Mouse (Mus musculus): ENCODE results near the gene Golga3. TPM values are rescaled to one million over a fixed set of nuclear protein-coding genes. Genes with fewer than 3 reads are reported as not detected.

Golga3 gene
- polyA plus RNA-seq (2016; fragmentation: Nextera tagmentation; extraction: Ambion mirVana): 22.9 and 25.7 TPM in 2 replicates

- H3K9ac ChIP-seq: peak within 1 kb of the TSS; percentile 86
- peak within 1 kb of the TSS; percentile 72 for H3K27ac ChIP-seq (ENCODE audit: poor library complexity, severe bottlenecking)
- H3K36me3 ChIP-seq: peaks cover 11% of the 10 kb centered on the region
- peak; percentile 99 for ATAC-seq (ENCODE audit: insufficient number of reproducible peaks, low FRiP score)
- H3K4me2 ChIP-seq: peak within 1 kb of the TSS; percentile 86
- peak within 1 kb of the TSS; percentile 70 for H3K4me3 ChIP-seq
- peaks cover 14% of the 10 kb centered on the region for H3K4me1 ChIP-seq (replicated peaks)
- H3K9me3 ChIP-seq (replicated peaks): no peaks in the 10 kb centered on the region
- no peaks in the 10 kb centered on the region for H3K27me3 ChIP-seq (replicated peaks)
- under 1% methylated on average over 40 of the region's 41 CpGs for WGBS
Observed at GRCm38 (mm10) chr5:110176362-110177020, at the start of gene Golga3. Gene Golga3 (plus strand): TSS chr5:110176701.

GRCm38 (mm10) chr5:110135293-110136086 lies 41.0 kb upstream of the Golga3 start, which contains the start of gene Chfr:
Gene Chfr (plus strand): TSS chr5:110135842.
- H3K4me3 ChIP-seq: peak within 1 kb of the TSS; percentile 64
- peak within 1 kb of the TSS; percentile 23; the same call in 1 of the 2 replicates for H3K27ac ChIP-seq (ENCODE audit: poor library complexity, severe bottlenecking)
- no peaks in the 10 kb centered on the region for H3K27me3 ChIP-seq (replicated peaks)
- 4% methylated on average over 46 of the region's 46 CpGs for WGBS
- peak; percentile 100 for ATAC-seq (ENCODE audit: insufficient number of reproducible peaks, low FRiP score)
- H3K36me3 ChIP-seq: peaks cover 27% of the 10 kb centered on the region
- H3K4me2 ChIP-seq: peak within 1 kb of the TSS; percentile 78
- H3K9me3 ChIP-seq (replicated peaks): peaks cover 10% of the 10 kb centered on the region
- H3K4me1 ChIP-seq (replicated peaks): peaks cover 6% of the 10 kb centered on the region; the same call in 1 of the 2 replicates
- H3K9ac ChIP-seq: peak within 1 kb of the TSS; percentile 84

GRCm38 (mm10) chr5:110136087-110136464 lies 40.4 kb upstream of the Golga3 start:
- peaks cover 6% of the 10 kb centered on the region; the same call in 1 of the 2 replicates for H3K4me1 ChIP-seq (replicated peaks)
- WGBS: 5% methylated on average over 18 of the region's 18 CpGs
- H3K4me3 ChIP-seq: peak overlapping the region; percentile 64
- H3K9me3 ChIP-seq (replicated peaks): peaks cover 5% of the 10 kb centered on the region; the same call in 1 of the 2 replicates
- H3K27ac ChIP-seq (ENCODE audit: poor library complexity, severe bottlenecking): peak overlapping the region; percentile 23; the same call in 1 of the 2 replicates
- ATAC-seq (ENCODE audit: insufficient number of reproducible peaks, low FRiP score): no peak; the same call in 1 of the 2 replicates
- H3K4me2 ChIP-seq: peak overlapping the region; percentile 78
- no peaks in the 10 kb centered on the region for H3K27me3 ChIP-seq (replicated peaks)
- peak overlapping the region; percentile 84 for H3K9ac ChIP-seq
- H3K36me3 ChIP-seq: peaks cover 26% of the 10 kb centered on the region

- H3K4me2 ChIP-seq: no peak overlapping the region
- H3K4me1 ChIP-seq (replicated peaks): peaks cover 6% of the 10 kb centered on the region; the same call in 1 of the 2 replicates
- H3K4me3 ChIP-seq: no peak overlapping the region
- no peak overlapping the region for H3K9ac ChIP-seq
- H3K36me3 ChIP-seq: peaks cover 38% of the 10 kb centered on the region
- no peaks in the 10 kb centered on the region for H3K27me3 ChIP-seq (replicated peaks)
- no peak for ATAC-seq (ENCODE audit: insufficient number of reproducible peaks, low FRiP score)
- WGBS: 91% methylated on average over 3 of the region's 3 CpGs
- H3K9me3 ChIP-seq (replicated peaks): 0 out of 2 replicates have a peak, but pooled peaks cover 5% of the 10 kb centered on the region
- no peak overlapping the region for H3K27ac ChIP-seq (ENCODE audit: poor library complexity, severe bottlenecking)
Observed at GRCm38 (mm10) chr5:110137816-110138215, 38.7 kb upstream of the Golga3 start.

- H3K9ac ChIP-seq: no peak overlapping the region
- no peak overlapping the region for H3K4me3 ChIP-seq
- no peak overlapping the region for H3K27ac ChIP-seq (ENCODE audit: poor library complexity, severe bottlenecking)
- H3K27me3 ChIP-seq (replicated peaks): no peaks in the 10 kb centered on the region
- H3K36me3 ChIP-seq: peaks cover 49% of the 10 kb centered on the region
- no peak for ATAC-seq (ENCODE audit: insufficient number of reproducible peaks, low FRiP score)
- no peaks in the 10 kb centered on the region for H3K9me3 ChIP-seq (replicated peaks)
- no peak overlapping the region for H3K4me2 ChIP-seq
- WGBS: 90% methylated on average over 3 of the region's 3 CpGs
- peaks cover 6% of the 10 kb centered on the region; the same call in 1 of the 2 replicates for H3K4me1 ChIP-seq (replicated peaks)
Observed at GRCm38 (mm10) chr5:110139325-110139724, 37.2 kb upstream of the Golga3 start.

- H3K4me3 ChIP-seq: no peak overlapping the region
- H3K27ac ChIP-seq (ENCODE audit: poor library complexity, severe bottlenecking): no peak overlapping the region
- WGBS: 82% methylated on average over 7 of the region's 7 CpGs
- no peaks in the 10 kb centered on the region for H3K9me3 ChIP-seq (replicated peaks)
- peaks cover 6% of the 10 kb centered on the region; the same call in 1 of the 2 replicates for H3K4me1 ChIP-seq (replicated peaks)
- H3K4me2 ChIP-seq: no peak overlapping the region
- H3K27me3 ChIP-seq (replicated peaks): no peaks in the 10 kb centered on the region
- no peak for ATAC-seq (ENCODE audit: insufficient number of reproducible peaks, low FRiP score)
- peaks cover 58% of the 10 kb centered on the region for H3K36me3 ChIP-seq
- no peak overlapping the region for H3K9ac ChIP-seq
Observed at GRCm38 (mm10) chr5:110140424-110140823, 36.1 kb upstream of the Golga3 start.

GRCm38 (mm10) chr5:110142309-110142708 lies 34.2 kb upstream of the Golga3 start:
- WGBS: 86% methylated on average over 2 of the region's 2 CpGs
- ATAC-seq (ENCODE audit: insufficient number of reproducible peaks, low FRiP score): no peak

GRCm38 (mm10) chr5:110143007-110143406 lies 33.5 kb upstream of the Golga3 start:
- Histone ChIP-seq H3K36me3 (peaks cover 82% of the 10 kb centered on the region), H3K27me3 (replicated peaks) (no peaks in the 10 kb centered on the region), H3K9ac (no peak overlapping the region), H3K9me3 (replicated peaks) (no peaks in the 10 kb centered on the region), H3K4me3 (no peak overlapping the region), H3K27ac (ENCODE audit: poor library complexity, severe bottlenecking) (no peak overlapping the region), H3K4me1 (replicated peaks) (peaks cover 3% of the 10 kb centered on the region; the same call in 1 of the 2 replicates), H3K4me2 (no peak overlapping the region)
- WGBS: 88% methylated on average over 5 of the region's 5 CpGs
- no peak for ATAC-seq (ENCODE audit: insufficient number of reproducible peaks, low FRiP score)

More at GRCm38 (mm10) chr5:110142309-110142708, 34.2 kb upstream of the Golga3 start:
- H3K4me2 ChIP-seq: no peak overlapping the region
- peaks cover 6% of the 10 kb centered on the region; the same call in 1 of the 2 replicates for H3K4me1 ChIP-seq (replicated peaks)
- no peak overlapping the region for H3K4me3 ChIP-seq
- no peak overlapping the region for H3K27ac ChIP-seq (ENCODE audit: poor library complexity, severe bottlenecking)
- H3K27me3 ChIP-seq (replicated peaks): no peaks in the 10 kb centered on the region
- H3K9ac ChIP-seq: no peak overlapping the region
- H3K9me3 ChIP-seq (replicated peaks): no peaks in the 10 kb centered on the region
- H3K36me3 ChIP-seq: peaks cover 75% of the 10 kb centered on the region

GRCm38 (mm10) chr5:110169374-110169773 lies 7.1 kb upstream of the Golga3 start:
- no peak overlapping the region for H3K4me2 ChIP-seq
- no peak for ATAC-seq (ENCODE audit: insufficient number of reproducible peaks, low FRiP score)
- no peaks in the 10 kb centered on the region for H3K27me3 ChIP-seq (replicated peaks)
- H3K9me3 ChIP-seq (replicated peaks): no peaks in the 10 kb centered on the region
- no peak overlapping the region for H3K4me3 ChIP-seq
- no peak overlapping the region for H3K27ac ChIP-seq (ENCODE audit: poor library complexity, severe bottlenecking)
- peaks cover 69% of the 10 kb centered on the region for H3K36me3 ChIP-seq
- no peaks in the 10 kb centered on the region for H3K4me1 ChIP-seq (replicated peaks)
- no peak overlapping the region for H3K9ac ChIP-seq
- WGBS: 92% methylated on average over 4 of the region's 4 CpGs

- peak; percentile 3; the same call in 1 of the 2 replicates for ATAC-seq (ENCODE audit: insufficient number of reproducible peaks, low FRiP score)
Observed at GRCm38 (mm10) chr5:110177021-110177420, 520 bp downstream of the Golga3 start.

GRCm38 (mm10) chr5:110178628-110179027 lies 2.1 kb downstream of the Golga3 start:
- H3K9ac ChIP-seq: no peak overlapping the region
- H3K9me3 ChIP-seq (replicated peaks): no peaks in the 10 kb centered on the region
- H3K4me2 ChIP-seq: no peak overlapping the region
- no peak overlapping the region for H3K4me3 ChIP-seq
- no peaks in the 10 kb centered on the region for H3K27me3 ChIP-seq (replicated peaks)
- peaks cover 12% of the 10 kb centered on the region for H3K36me3 ChIP-seq
- ATAC-seq (ENCODE audit: insufficient number of reproducible peaks, low FRiP score): no peak
- no peak overlapping the region for H3K27ac ChIP-seq (ENCODE audit: poor library complexity, severe bottlenecking)
- WGBS: 67% methylated on average over 2 of the region's 2 CpGs
- peaks cover 14% of the 10 kb centered on the region for H3K4me1 ChIP-seq (replicated peaks)

More at GRCm38 (mm10) chr5:110177021-110177420, 520 bp downstream of the Golga3 start:
- Histone ChIP-seq H3K4me1 (replicated peaks) (peaks cover 14% of the 10 kb centered on the region), H3K27me3 (replicated peaks) (no peaks in the 10 kb centered on the region), H3K9ac (peak overlapping the region; percentile 86), H3K27ac (ENCODE audit: poor library complexity, severe bottlenecking) (peak overlapping the region; percentile 72), H3K4me3 (peak overlapping the region; percentile 70), H3K9me3 (replicated peaks) (no peaks in the 10 kb centered on the region), H3K4me2 (peak overlapping the region; percentile 86), H3K36me3 (peaks cover 12% of the 10 kb centered on the region)
- WGBS: 2% methylated on average over 19 of the region's 19 CpGs
